Mouse (Mus musculus) bone marrow, adult 2 months (tissue): ENCODE results near the gene Nap1l4. TPM values are rescaled to one million over a fixed set of nuclear protein-coding genes. Genes with fewer than 3 reads are reported as not detected.

Experiments used
- H3K27ac ChIP-seq: fragments of 200-500 bp; 2 replicates; pipeline ENCODE4 v1.5.1; 2012; ENCODE audit warnings: low read depth, mild to moderate bottlenecking, control low read depth, inconsistent platforms, low read length; ENCODE audit not compliant: control insufficient read depth, poor library complexity, insufficient read depth
- H3K4me1 ChIP-seq: fragments of 200-500 bp; 2 replicates; pipeline ENCODE4 v1.6.1; 2011; ENCODE audit warnings: low read length; ENCODE audit not compliant: control insufficient read depth, insufficient read depth
- H3K4me3 ChIP-seq: fragments of 200-500 bp; replicated peaks from 2 replicates; pipeline ENCODE3; 2011; ENCODE audit warnings: mild to moderate bottlenecking, low read depth, low read length, control low read depth; ENCODE audit not compliant: control insufficient read depth
- CTCF ChIP-seq: fragments of 200-500 bp; IDR thresholded peaks from 2 replicates; pipeline ENCODE4 v1.5.1; 2011; ENCODE audit warnings: low read length, control low read depth; ENCODE audit not compliant: control insufficient read depth, insufficient read depth
- POLR2A ChIP-seq: fragments of 200-500 bp; IDR thresholded peaks from 2 replicates; pipeline ENCODE4 v1.6.1; 2011; ENCODE audit warnings: low read depth, mild to moderate bottlenecking, control low read depth, low read length, borderline replicate concordance; ENCODE audit not compliant: control insufficient read depth
- WGBS: fragments of 180-500 bp; shearing (Covaris S2); methylation state at CpG from one replicate; pipeline ENCODE4 v1.1.7; 2018; 5-methylcytosine and 5-hydroxymethylcytosine counted together
- polyA plus RNA-seq: library from polyadenylated mRNA; stranded (reverse); fragments of >200 nt; gene quantifications from 2 replicates; pipeline ENCODE4 v1.2.4, GENCODE M21; 2011; ENCODE audit warnings: low replicate concordance; ENCODE audit not compliant: missing spikeins, insufficient read depth, insufficient read length

Nap1l4 gene
- polyA plus RNA-seq, 1 experiment = 143 TPM

DNA sequence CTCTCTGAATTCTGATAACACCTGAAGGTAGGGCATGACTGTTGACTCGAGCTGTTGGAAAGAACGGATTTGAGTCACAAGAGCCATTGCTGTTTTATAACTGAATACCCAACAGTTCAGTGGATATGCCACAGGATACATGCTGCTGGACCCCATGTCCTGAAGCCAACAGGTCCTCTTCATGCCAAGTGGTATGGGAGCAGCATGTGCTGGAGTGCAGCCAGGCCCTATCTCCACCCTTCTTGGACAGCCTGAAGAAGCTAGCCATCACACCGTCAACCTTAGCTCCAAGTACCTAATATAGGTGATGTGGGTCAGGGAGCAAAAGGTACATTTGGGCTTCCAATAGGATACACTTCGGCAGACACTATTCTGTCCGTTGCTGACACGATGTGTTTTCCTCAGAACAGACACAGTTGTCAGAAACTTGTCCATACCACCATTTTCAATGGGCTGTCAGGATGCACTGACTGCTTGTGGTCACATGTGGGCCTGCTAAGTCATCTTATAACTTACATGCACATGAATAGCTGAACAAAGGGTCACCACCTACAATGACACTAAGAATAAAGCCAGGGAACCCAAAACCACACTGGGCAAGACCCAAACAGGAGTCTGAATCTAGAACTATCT, 16.2 kb upstream of the Nap1l4 start:
- WGBS = 49% methylated on average over 6 of the region's 6 CpGs
- H3K27ac ChIP-seq = peak overlapping the region; percentile 67
- H3K4me3 ChIP-seq = no peak overlapping the region
- H3K4me1 ChIP-seq = peaks cover 2% of the 10 kb centered on the region
- TF ChIP-seq CTCF (no peak), POLR2A (no peak)

DNA sequence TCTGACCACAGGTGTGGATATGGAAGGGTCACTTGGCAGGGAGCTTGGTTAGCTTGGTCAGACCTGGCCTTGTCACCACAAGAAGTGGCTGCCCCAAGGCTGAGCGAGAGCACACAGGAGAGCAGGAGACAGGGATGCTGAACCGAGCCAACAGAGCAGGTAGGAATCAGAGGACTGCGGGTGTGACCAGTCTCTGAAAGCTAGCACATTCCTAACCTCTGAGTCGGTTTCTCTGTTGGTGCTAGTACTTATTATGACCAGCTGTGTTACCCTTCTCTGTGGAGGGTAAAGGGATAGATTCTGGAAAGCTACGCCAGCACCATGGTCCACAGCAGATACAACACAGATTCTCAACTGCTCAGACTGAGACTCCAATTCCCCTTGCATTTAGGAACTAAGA, 14.9 kb upstream of the Nap1l4 start:
- no peak overlapping the region; the same call in 1 of the 2 replicates for H3K27ac ChIP-seq
- WGBS = 94% methylated on average over 5 of the region's 5 CpGs
- H3K4me3 ChIP-seq = no peak overlapping the region
- peaks cover 2% of the 10 kb centered on the region for H3K4me1 ChIP-seq
- TF ChIP-seq CTCF (no peak), POLR2A (no peak)

DNA sequence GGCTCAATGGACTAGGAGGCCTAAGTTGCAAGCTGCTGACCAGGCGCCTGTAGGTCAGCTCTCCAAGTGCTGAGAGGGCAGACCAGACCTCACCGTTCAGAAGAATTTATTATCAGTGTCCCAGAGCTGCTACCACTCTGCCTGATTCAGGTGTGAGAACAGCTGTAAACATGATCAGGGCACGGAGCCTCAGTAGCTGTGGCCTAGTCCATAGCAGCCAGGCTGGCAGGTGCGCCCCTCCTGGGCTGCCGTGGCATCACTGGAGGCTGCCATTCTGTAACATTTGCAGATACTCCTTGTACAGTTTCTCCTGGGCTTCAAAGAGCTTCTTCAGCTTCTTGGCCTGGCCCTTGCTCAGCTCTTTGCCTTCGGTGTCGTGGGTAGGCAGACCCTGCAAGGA, 8.7 kb upstream of the Nap1l4 start:
- Histone ChIP-seq H3K4me3 (no peak overlapping the region), H3K27ac (peak overlapping the region; percentile 71), H3K4me1 (peaks cover 2% of the 10 kb centered on the region; the same call in 1 of the 2 replicates)
- 67% methylated on average over 7 of the region's 7 CpGs for WGBS
- TF ChIP-seq CTCF = peak; percentile 20; the same call in 1 of the 2 replicates
- no peak for TF ChIP-seq POLR2A

DNA sequence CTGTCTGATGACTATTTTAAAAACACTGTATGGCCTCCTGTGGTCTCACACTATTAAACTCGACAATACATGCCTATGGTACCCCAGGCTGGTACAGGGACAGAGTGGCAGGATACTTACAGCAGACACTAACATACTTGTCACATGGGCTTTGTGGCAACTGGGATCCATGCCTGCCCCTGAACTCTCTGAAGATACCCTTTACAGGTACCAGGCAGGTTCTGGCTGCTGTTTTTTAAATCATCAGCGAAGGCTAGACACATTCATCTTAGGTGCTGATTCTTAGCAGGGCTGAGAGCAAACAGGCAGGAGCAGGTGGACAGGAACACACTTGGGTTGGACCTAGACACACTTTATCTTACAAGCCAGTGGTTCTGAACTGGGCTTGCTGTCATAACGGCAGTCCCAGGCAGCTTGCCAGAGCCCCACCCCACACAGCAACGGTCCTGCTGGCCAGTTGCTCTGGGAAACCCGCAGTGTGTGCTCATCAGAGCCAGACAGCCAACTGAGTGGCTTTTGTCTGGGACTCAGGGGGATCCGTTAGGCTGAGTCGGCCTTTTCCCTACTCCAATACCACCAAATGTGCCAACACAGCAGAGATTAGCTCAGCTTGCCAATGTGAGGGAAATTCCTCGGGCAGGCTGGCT, 8.2 kb upstream of the Nap1l4 start:
- no peak for TF ChIP-seq CTCF
- no peak; the same call in 1 of the 2 replicates for TF ChIP-seq POLR2A
- Histone ChIP-seq H3K4me1 (peaks cover 2% of the 10 kb centered on the region; the same call in 1 of the 2 replicates), H3K4me3 (no peak overlapping the region), H3K27ac (peak overlapping the region; percentile 71)
- 43% methylated on average over 8 of the region's 8 CpGs for WGBS

DNA sequence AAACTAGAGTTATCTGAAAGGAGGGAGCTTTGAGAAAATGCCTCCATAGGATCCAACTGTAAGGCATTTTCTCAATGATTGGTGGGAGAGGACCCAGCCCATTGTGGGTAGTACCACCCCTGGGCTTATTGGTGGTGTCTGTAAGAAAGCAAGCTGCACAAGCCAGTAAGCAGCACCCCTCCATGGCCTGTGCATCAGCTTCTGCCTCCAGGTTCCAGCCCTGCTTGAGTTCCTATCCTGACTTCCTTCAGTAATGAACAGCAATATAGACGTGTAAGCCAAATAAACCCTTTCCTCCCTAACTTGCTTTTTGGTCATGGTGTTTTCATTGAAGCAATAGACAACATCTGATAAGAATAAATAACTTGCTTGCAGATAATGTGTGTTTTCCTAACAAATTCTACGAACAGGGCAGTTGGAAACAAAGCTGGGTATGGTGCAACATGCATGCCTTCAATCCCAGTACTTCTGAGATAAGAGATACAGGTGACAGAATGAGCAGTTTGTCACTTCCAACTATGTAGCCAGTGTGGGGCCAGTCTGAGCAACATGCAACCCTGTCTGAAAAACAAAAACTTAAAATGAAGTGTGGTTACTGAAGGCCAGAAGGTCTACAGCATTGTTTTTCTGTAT, 798 bp upstream of the Nap1l4 start:
- 31% methylated on average over 2 of the region's 2 CpGs for WGBS
- TF ChIP-seq POLR2A = no peak
- no peak for TF ChIP-seq CTCF
- Histone ChIP-seq H3K4me3 (no peak overlapping the region), H3K27ac (no peak overlapping the region), H3K4me1 (no peaks in the 10 kb centered on the region; the same call in 1 of the 2 replicates)

DNA sequence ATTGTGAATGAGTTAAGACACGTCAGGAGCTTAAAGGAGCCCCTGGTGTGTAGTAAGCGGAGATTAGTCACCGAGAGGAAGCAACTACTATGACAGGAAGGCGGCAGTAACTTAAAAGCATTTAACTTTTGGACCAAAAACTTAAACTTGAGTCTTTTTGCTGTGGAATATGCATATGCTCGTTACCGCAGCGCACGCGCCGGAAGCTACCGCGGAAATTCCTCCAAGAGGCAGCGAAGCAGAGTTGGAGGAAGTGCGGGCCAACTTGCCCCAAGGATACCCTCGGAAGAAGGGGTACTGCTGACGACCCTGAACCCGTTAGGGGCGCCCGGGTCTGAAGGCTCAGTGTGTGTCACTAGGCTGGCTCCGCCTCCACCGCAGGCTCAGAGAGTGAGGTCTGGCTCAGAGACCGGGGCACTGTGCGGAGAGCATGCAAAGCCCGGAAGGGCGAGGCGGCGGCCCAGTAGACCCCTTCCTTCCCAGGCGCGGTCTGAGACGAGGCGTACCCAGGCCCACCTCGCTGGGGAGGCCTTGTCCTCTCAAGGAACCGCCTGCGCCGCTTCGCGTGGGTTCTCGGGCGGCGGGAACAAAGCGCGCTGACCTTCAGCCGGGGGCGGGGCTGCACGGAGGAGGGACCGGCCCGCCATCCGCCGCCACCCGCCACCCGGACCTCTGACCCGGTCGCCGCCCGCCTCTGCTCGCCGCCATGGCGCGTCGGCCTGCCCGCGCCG, 510 bp downstream of the Nap1l4 start:
- peak overlapping the region; percentile 94 for H3K27ac ChIP-seq
- H3K4me3 ChIP-seq = peak overlapping the region; percentile 91
- no peak for TF ChIP-seq POLR2A
- TF ChIP-seq CTCF = no peak
- under 1% methylated on average over 49 of the region's 63 CpGs for WGBS
- peaks cover 1% of the 10 kb centered on the region; the same call in 1 of the 2 replicates for H3K4me1 ChIP-seq

DNA sequence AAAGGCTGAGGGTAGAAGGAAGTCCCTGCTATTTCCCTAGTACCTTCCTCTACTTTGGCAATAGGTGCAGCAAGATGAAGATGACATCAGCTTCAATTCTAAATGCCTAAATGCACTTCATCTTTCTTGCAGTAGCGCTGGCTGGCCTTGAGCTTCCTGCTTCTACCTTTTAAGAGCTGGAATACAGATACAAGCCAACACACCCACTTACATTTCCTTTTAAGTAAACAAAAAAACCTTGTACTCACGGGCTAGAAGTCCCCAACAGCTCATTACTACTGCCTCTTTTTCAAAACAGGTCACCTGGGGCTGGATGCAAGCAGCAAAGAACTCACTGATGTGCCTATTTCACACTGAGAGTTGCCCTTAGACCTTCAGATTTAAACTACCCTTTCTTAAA, 2.4 kb downstream of the Nap1l4 start:
- Histone ChIP-seq H3K27ac (no peak overlapping the region), H3K4me1 (peaks cover 1% of the 10 kb centered on the region; the same call in 1 of the 2 replicates), H3K4me3 (no peak overlapping the region)
- WGBS = 25% methylated on average over 2 of the region's 2 CpGs
- no peak for TF ChIP-seq POLR2A
- no peak for TF ChIP-seq CTCF

DNA sequence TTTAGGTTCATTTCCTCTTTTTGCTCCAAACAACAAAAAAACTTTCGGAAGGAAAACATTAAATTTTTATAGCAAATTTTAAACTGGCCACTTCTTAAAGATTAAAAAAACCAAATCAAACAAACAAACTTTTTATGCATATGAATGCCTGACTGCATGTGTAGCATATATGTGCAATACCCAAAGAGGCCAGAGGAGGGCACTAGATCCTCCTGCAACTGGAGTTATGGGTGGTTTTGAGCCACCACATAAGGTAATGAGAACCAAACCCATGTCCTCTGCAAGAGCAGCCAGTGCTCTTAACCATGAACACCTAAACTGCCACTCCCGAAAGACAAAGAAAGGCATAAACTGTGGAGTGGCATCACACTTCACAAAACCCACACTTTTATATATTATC, 4.5 kb downstream of the Nap1l4 start:
- TF ChIP-seq CTCF (peak; percentile 32; the same call in 1 of the 2 replicates), POLR2A (no peak)
- peaks cover 1% of the 10 kb centered on the region; the same call in 1 of the 2 replicates for H3K4me1 ChIP-seq
- H3K27ac ChIP-seq = no peak overlapping the region
- WGBS = 83% methylated on average over 2 of the region's 2 CpGs
- no peak overlapping the region for H3K4me3 ChIP-seq
